Comparison of ENCODE assay signal across 13 mouse cellular contexts in genomic region chr2:157563031-157563430, GRCm38 (mm10). TPM values are rescaled to one million over a fixed set of nuclear protein-coding genes. Genes with fewer than 3 reads are reported as not detected.
A peak's percentile ranks its signal among the peaks of the same experiment; 100 is the strongest.
DNase-seq lines count a peak whose midpoint lies in the region; ATAC-seq and TF ChIP-seq lines count a peak whose summit lies in the region.
"Had no signal": no experiment of that assay in that cellular context is flagged by ENCODE, and none has a peak within 500 bp of the region (broad histone marks: within the 10 kb centered on the region; RNA-seq: fewer than 3 reads in every experiment).

No protein-coding gene starts in this region.

- TF ChIP-seq EP300 in MEL (IDR thresholded peaks at IDR 0.05; ENCODE audit: low read depth in 1 of 2, low read length in 2 of 2) = no peak

- no peak for TF ChIP-seq RAD21 in MEL (IDR thresholded peaks at IDR 0.05; ENCODE audit: low read depth, low read length)

- H3ac ChIP-seq in C2C12 (ENCODE audit: control insufficient read depth, insufficient read length, low read depth) = no peak overlapping the region

- peak; percentile 49 for DNase-seq in MEL (ENCODE audit: low read depth, low spot score)
- no peak for DNase-seq in adrenal gland, adult 8-10 months
- no peak for DNase-seq in kidney, adult 11 months
- DNase-seq: cerebellum, postnatal 14 days; kidney, postnatal 14 days; liver, embryonic 13.5 days; right cerebral cortex, postnatal 14 days had no signal

- H3K79me2 ChIP-seq in C2C12 (ENCODE audit: control insufficient read depth, insufficient read depth) (peaks cover 82% of the 10 kb centered on the region), MEL (ENCODE audit: control insufficient read depth, insufficient read depth, low read length, poor library complexity) (peaks cover 32% of the 10 kb centered on the region)

- no peaks in the 10 kb centered on the region for H3K9me3 ChIP-seq in MEL (replicated peaks; ENCODE audit: insufficient read depth, low read length)
- H3K9me3 ChIP-seq in forebrain, embryonic 16.5 days (ENCODE audit: control insufficient read depth, low read length) = peaks cover 23% of the 10 kb centered on the region
- H3K9me3 ChIP-seq in midbrain, embryonic 12.5 days = peaks cover 40% of the 10 kb centered on the region
- H3K9me3 ChIP-seq in kidney, embryonic 16.5 days (ENCODE audit: low read length) = peaks cover 32% of the 10 kb centered on the region
- H3K9me3 ChIP-seq: stomach, embryonic 15.5 days had no signal

- no peak overlapping the region for H3K27ac ChIP-seq in MEL (ENCODE audit: control insufficient read depth, low read depth, low read length)
- peak overlapping the region; percentile 60 for H3K27ac ChIP-seq in forebrain, embryonic 16.5 days (ENCODE audit: low read length)
- peak overlapping the region; percentile 73 for H3K27ac ChIP-seq in midbrain, embryonic 12.5 days (replicated peaks)
- no peak overlapping the region for H3K27ac ChIP-seq in kidney, embryonic 16.5 days (ENCODE audit: low read length)
- H3K27ac ChIP-seq: liver, embryonic 13.5 days; stomach, embryonic 15.5 days had no signal

- TF ChIP-seq POLR2A in MEL (IDR thresholded peaks at IDR 0.05; ENCODE audit: control insufficient read depth in 1 of 2, insufficient read depth in 1 of 2, low read depth in 1 of 2, low read length in 2 of 2, poor library complexity in 1 of 2) = no peak

- H3K27me3 ChIP-seq in C2C12 (ENCODE audit: control insufficient read depth, insufficient read depth, insufficient read length) = no peaks in the 10 kb centered on the region
- H3K27me3 ChIP-seq in MEL (ENCODE audit: control insufficient read depth in 1 of 2, insufficient read depth in 2 of 2, low read length in 2 of 2) = no peaks in the 10 kb centered on the region
- no peaks in the 10 kb centered on the region for H3K27me3 ChIP-seq in forebrain, embryonic 16.5 days (replicated peaks; ENCODE audit: control insufficient read depth, insufficient read depth, low read length)
- no peaks in the 10 kb centered on the region for H3K27me3 ChIP-seq in midbrain, embryonic 12.5 days
- H3K27me3 ChIP-seq in kidney, embryonic 16.5 days (ENCODE audit: insufficient read depth, low read length) = no peaks in the 10 kb centered on the region
- H3K27me3 ChIP-seq: heart, embryonic 12.5 days; stomach, embryonic 15.5 days had no signal

- peaks cover 0 to 19% of the 10 kb centered on the region in 2 experiments; a peak in 3 of 4 replicates for H3K4me1 ChIP-seq in MEL (ENCODE audit: control insufficient read depth in 1 of 2, insufficient read depth in 2 of 2, low read length in 2 of 2)
- H3K4me1 ChIP-seq in forebrain, embryonic 16.5 days (replicated peaks; ENCODE audit: control insufficient read depth, insufficient read depth, low read length) = peaks cover 38% of the 10 kb centered on the region
- peaks cover 56% of the 10 kb centered on the region for H3K4me1 ChIP-seq in midbrain, embryonic 12.5 days
- peaks cover 23% of the 10 kb centered on the region for H3K4me1 ChIP-seq in kidney, embryonic 16.5 days (ENCODE audit: insufficient read depth, low read length)

- ATAC-seq in forebrain, embryonic 16.5 days = no peak
- no peak for ATAC-seq in midbrain, embryonic 12.5 days (ENCODE audit: low FRiP score, low read depth)
- ATAC-seq in kidney, embryonic 16.5 days (ENCODE audit: low FRiP score, low TSS enrichment) = no peak

- H3K36me3 ChIP-seq in C2C12 (ENCODE audit: control insufficient read depth, insufficient read depth) (peaks cover 52% of the 10 kb centered on the region), MEL (ENCODE audit: control insufficient read depth in 1 of 2, insufficient read depth in 2 of 2, low read length in 2 of 2) (peaks cover 0 to 17% of the 10 kb centered on the region in 2 experiments; a peak in 2 of 4 replicates)
- peaks cover 23% of the 10 kb centered on the region for H3K36me3 ChIP-seq in forebrain, embryonic 16.5 days (ENCODE audit: control insufficient read depth, insufficient read depth)
- H3K36me3 ChIP-seq in midbrain, embryonic 12.5 days = peaks cover 52% of the 10 kb centered on the region
- peaks cover 45% of the 10 kb centered on the region for H3K36me3 ChIP-seq in kidney, embryonic 16.5 days (ENCODE audit: insufficient read depth, low read length)

- 49% methylated on average over 2 of the region's 2 CpGs for WGBS in forebrain, embryonic 16.5 days
- 58% methylated on average over 2 of the region's 2 CpGs for WGBS in midbrain, embryonic 12.5 days
- 59% methylated on average over 2 of the region's 2 CpGs for WGBS in kidney, embryonic 16.5 days

- no peak for TF ChIP-seq CTCF in C2C12 (IDR thresholded peaks at IDR 0.05; ENCODE audit: control insufficient read depth, insufficient read depth, insufficient read length)
- TF ChIP-seq CTCF in MEL (IDR thresholded peaks at IDR 0.05 in 2 of 3, conservative IDR thresholded peaks at IDR 0.05 in 1 of 3; ENCODE audit: control insufficient read depth in 1 of 3, insufficient read depth in 1 of 3, low read depth in 2 of 3, low read length in 3 of 3, poor library complexity in 1 of 3, severe bottlenecking in 1 of 3) = no peak

- H3K79me3 ChIP-seq in C2C12 (ENCODE audit: low read depth) = peaks cover 78% of the 10 kb centered on the region

- no peak overlapping the region for H3K9ac ChIP-seq in MEL (ENCODE audit: control insufficient read depth, low read depth, low read length, poor library complexity, severe bottlenecking)
- no peak overlapping the region for H3K9ac ChIP-seq in forebrain, embryonic 16.5 days (replicated peaks; ENCODE audit: low read depth, low read length)
- no peak overlapping the region; the same call in 1 of the 2 replicates for H3K9ac ChIP-seq in midbrain, embryonic 12.5 days (replicated peaks)
- H3K9ac ChIP-seq in kidney, embryonic 16.5 days (replicated peaks; ENCODE audit: low read length) = no peak overlapping the region
- H3K9ac ChIP-seq: heart, embryonic 12.5 days; liver, embryonic 13.5 days; stomach, embryonic 15.5 days had no signal

- peak overlapping the region; percentile 6 for H3K4me3 ChIP-seq in C2C12 (ENCODE audit: insufficient read depth, poor library complexity, severe bottlenecking)
- no peak overlapping the region for H3K4me3 ChIP-seq in MEL (ENCODE audit: control insufficient read depth in 1 of 2, insufficient read depth in 1 of 2, low read depth in 2 of 2, low read length in 2 of 2)
- no peak overlapping the region; the same call in 1 of the 2 replicates for H3K4me3 ChIP-seq in forebrain, embryonic 16.5 days (replicated peaks; ENCODE audit: low read length)
- H3K4me3 ChIP-seq in midbrain, embryonic 12.5 days = no peak overlapping the region; the same call in 1 of the 2 replicates
- H3K4me3 ChIP-seq in kidney, embryonic 16.5 days (ENCODE audit: low read length) = no peak overlapping the region
- H3K4me3 ChIP-seq: heart, embryonic 12.5 days; liver, embryonic 13.5 days; stomach, embryonic 15.5 days had no signal

- H3K4me2 ChIP-seq in forebrain, embryonic 16.5 days (ENCODE audit: low read length) = peak overlapping the region; percentile 61
- peak overlapping the region; percentile 79 for H3K4me2 ChIP-seq in midbrain, embryonic 12.5 days (replicated peaks)
- no peak overlapping the region for H3K4me2 ChIP-seq in kidney, embryonic 16.5 days (replicated peaks; ENCODE audit: low read depth, low read length)
- H3K4me2 ChIP-seq: heart, embryonic 12.5 days; liver, embryonic 13.5 days; stomach, embryonic 15.5 days had no signal

TF ChIP-seq in C2C12, 6 proteins besides CTCF, POLR2A, EP300 and RAD21:
- TF ChIP-seq MYOG (IDR thresholded peaks at IDR 0.05; ENCODE audit: control insufficient read depth, extremely low read depth, insufficient read length) (no peak), USF1 (IDR thresholded peaks at IDR 0.05; ENCODE audit: low read depth) (no peak), CEBPB (IDR thresholded peaks at IDR 0.05; ENCODE audit: low read depth) (no peak), MAX (IDR thresholded peaks at IDR 0.05) (no peak), MYOD1 (IDR thresholded peaks at IDR 0.05; ENCODE audit: control insufficient read depth, insufficient read length, low read depth) (no peak)

TF ChIP-seq in MEL, 35 proteins besides CTCF, POLR2A, EP300 and RAD21 (continues in another document):
- no peak for TF ChIP-seq GABPA (IDR thresholded peaks at IDR 0.05; ENCODE audit: low read depth, low read length)
- no peak for TF ChIP-seq MAFK (IDR thresholded peaks at IDR 0.05; ENCODE audit: borderline replicate concordance, low read depth, low read length)
- TF ChIP-seq GATA1 (IDR thresholded peaks at IDR 0.05; ENCODE audit: low read depth, low read length) = peak; percentile 35
- no peak for TF ChIP-seq MAX (IDR thresholded peaks at IDR 0.05; ENCODE audit: low read length)
- no peak for TF ChIP-seq TCF12 (IDR thresholded peaks at IDR 0.05; ENCODE audit: low read depth, low read length)
- no peak for TF ChIP-seq JUND (IDR thresholded peaks at IDR 0.05; ENCODE audit: low read depth, low read length)
- TF ChIP-seq MEF2A (IDR thresholded peaks at IDR 0.05; ENCODE audit: extremely low read depth, insufficient replicate concordance, low read depth, low read length, poor library complexity, severe bottlenecking) = no peak
- no peak for TF ChIP-seq ZC3H11A (IDR thresholded peaks at IDR 0.05; ENCODE audit: low read depth, low read length)
- TF ChIP-seq USF1 (IDR thresholded peaks at IDR 0.05; ENCODE audit: low read depth, low read length) = peak; percentile 65
- TF ChIP-seq MYB (IDR thresholded peaks at IDR 0.05; ENCODE audit: low read depth, low read length) = no peak
- no peak for TF ChIP-seq SIN3A (IDR thresholded peaks at IDR 0.05; ENCODE audit: low read length)

RNA-seq across cellular contexts. Expression of gene Nnat, which starts 3.2 kb away (rescaled TPM):
- polyA plus RNA-seq in C2C12 (2012; fragmentation: generic; extraction: Trizol) (1.3 TPM), MEL (2012; ENCODE audit: insufficient read depth in 1 of 2, insufficient read length in 2 of 2, low read depth in 1 of 2, low replicate concordance in 2 of 2, missing spikeins in 1 of 2) (1 to 10 TPM in 1 of 2 experiments, not detected in 1; 1.5 TPM)
- total RNA-seq in MEL (2012; rRNA removed) = 0.49 and 0.92 TPM in 2 replicates
- 5,254 and 7,174 TPM in 2 replicates for polyA plus RNA-seq in forebrain, embryonic 16.5 days (2015; fragmentation: Nextera tagmentation; extraction: Ambion mirVana)
- 4,044 and 4,632 TPM in 2 replicates for polyA plus RNA-seq in midbrain, embryonic 12.5 days (2016; fragmentation: Nextera tagmentation; extraction: Ambion mirVana)
- 227 and 246 TPM in 2 replicates for polyA plus RNA-seq in kidney, embryonic 16.5 days (2015; fragmentation: Nextera tagmentation; extraction: Ambion mirVana)
- total RNA-seq in adrenal gland, adult 8-10 months (2022) = 100 to 1,000 TPM in 2 of 4 experiments, 10 to 100 TPM in 2; 42.5 to 190 (median 123) TPM

RNA-seq across cellular contexts. Expression of gene Blcap, which starts 8.0 kb away (rescaled TPM):
- polyA plus RNA-seq in C2C12 (2012; fragmentation: generic; extraction: Trizol) = 25.2 TPM
- 10.5 and 11.6 TPM in 2 replicates for total RNA-seq in MEL (2012; rRNA removed)
- 10 to 100 TPM in 1 of 2 experiments, not detected in 1; 19.1 TPM for polyA plus RNA-seq in MEL (2012; ENCODE audit: insufficient read depth in 1 of 2, insufficient read length in 2 of 2, low read depth in 1 of 2, low replicate concordance in 2 of 2, missing spikeins in 1 of 2)
- polyA plus RNA-seq in forebrain, embryonic 16.5 days (2015; fragmentation: Nextera tagmentation; extraction: Ambion mirVana) = 196 and 239 TPM in 2 replicates
- polyA plus RNA-seq in midbrain, embryonic 12.5 days (2016; fragmentation: Nextera tagmentation; extraction: Ambion mirVana) = 132 and 149 TPM in 2 replicates
- polyA plus RNA-seq in kidney, embryonic 16.5 days (2015; fragmentation: Nextera tagmentation; extraction: Ambion mirVana) = 55.8 and 60.8 TPM in 2 replicates
- 10 to 100 TPM; 81.0 to 96.7 (median 91.6) TPM for total RNA-seq in adrenal gland, adult 8-10 months (2022)

Comparison
In these comparisons a context has a peak if more than half of its experiments do, and no peak if none do; other contexts are left out.
1. H3K27ac ChIP-seq: peak in forebrain, embryonic 16.5 days (single experiment) and midbrain, embryonic 12.5 days (single experiment); none in MEL (single experiment) and kidney, embryonic 16.5 days (single experiment).
2. RNA of gene Nnat, which starts 3.2 kb away (polyA plus RNA-seq): 5,254 to 7,174 TPM in forebrain, embryonic 16.5 days, 4,044 to 4,632 TPM in midbrain, embryonic 12.5 days and 227 to 246 TPM in kidney, embryonic 16.5 days; 1.5 TPM in MEL and 1.3 TPM in C2C12 (single experiment); every median in the first group is over 10 times any median in the second.